ENCODE assay signal across 11 mouse cellular contexts in genomic region chr17:71087396-71088153, GRCm38 (mm10).
DNase-seq lines count a peak whose midpoint lies in the region; ATAC-seq and TF ChIP-seq lines count a peak whose summit lies in the region.
"Had no signal": no experiment of that assay in that cellular context is flagged by ENCODE, and none has a peak within 500 bp of the region (broad histone marks: within the 10 kb centered on the region; RNA-seq: fewer than 3 reads in every experiment).

No protein-coding gene starts in this region.

- H3K36me3 ChIP-seq in intestine, postnatal 0 days (ENCODE audit: control insufficient read depth, insufficient read depth), result no peaks in the 10 kb centered on the region
- H3K36me3 ChIP-seq in liver, embryonic 16.5 days (ENCODE audit: control insufficient read depth, insufficient read depth), result no peaks in the 10 kb centered on the region
- peaks cover 74% of the 10 kb centered on the region for H3K36me3 ChIP-seq in heart, embryonic 10.5 days
- H3K36me3 ChIP-seq: embryonic facial prominence, embryonic 15.5 days; limb, embryonic 12.5 days had no signal

- WGBS in intestine, postnatal 0 days, result 80% methylated on average over 8 of the region's 8 CpGs
- WGBS in liver, embryonic 16.5 days (ENCODE audit: insufficient replicate concordance), result 70% methylated on average over 8 of the region's 8 CpGs
- WGBS in heart, embryonic 10.5 days, result 85% methylated on average over 8 of the region's 8 CpGs

- H3K27ac ChIP-seq in layer of hippocampus, adult 2 months, result no peak overlapping the region
- H3K27ac ChIP-seq in intestine, postnatal 0 days (ENCODE audit: low read depth, low read length), result peak overlapping the region; percentile 83
- H3K27ac ChIP-seq in liver, embryonic 16.5 days (ENCODE audit: low read length), result peak overlapping the region; percentile 29; the same call in 1 of the 2 replicates
- H3K27ac ChIP-seq in heart, embryonic 10.5 days, result no peak overlapping the region
- H3K27ac ChIP-seq: embryonic facial prominence, embryonic 15.5 days; limb, embryonic 12.5 days had no signal

- H3K27me3 ChIP-seq in intestine, postnatal 0 days (replicated peaks; ENCODE audit: control insufficient read depth, insufficient read depth, low read length), result no peaks in the 10 kb centered on the region
- no peaks in the 10 kb centered on the region for H3K27me3 ChIP-seq in liver, embryonic 16.5 days (ENCODE audit: control insufficient read depth, insufficient read depth, low read depth, low read length)
- H3K27me3 ChIP-seq in heart, embryonic 10.5 days (ENCODE audit: insufficient read depth, poor library complexity, severe bottlenecking), result no peaks in the 10 kb centered on the region
- H3K27me3 ChIP-seq: embryonic facial prominence, embryonic 15.5 days; limb, embryonic 12.5 days had no signal

- no peak for DNase-seq in layer of hippocampus, adult 2 months (ENCODE audit: low spot score in 2 of 2)
- no peak for DNase-seq in layer of hippocampus, postnatal 10 days (ENCODE audit: low spot score in 2 of 2)
- no peak for DNase-seq in urinary bladder, adult 2 months (ENCODE audit: low spot score)
- no peak for DNase-seq in heart, embryonic 10.5 days (ENCODE audit: low spot score)
- DNase-seq in ovary, adult 18-20 months (ENCODE audit: low spot score), result no peak
- DNase-seq: cerebellum, postnatal 10 days had no signal

- no peak overlapping the region for H3K4me2 ChIP-seq in intestine, postnatal 0 days (replicated peaks; ENCODE audit: low read depth)
- no peak overlapping the region for H3K4me2 ChIP-seq in liver, embryonic 16.5 days (ENCODE audit: low read depth, low read length)
- H3K4me2 ChIP-seq: embryonic facial prominence, embryonic 15.5 days; limb, embryonic 12.5 days had no signal

- ATAC-seq in intestine, postnatal 0 days, result peak; percentile 32
- ATAC-seq in liver, embryonic 16.5 days (ENCODE audit: low read depth), result no peak
- ATAC-seq in megakaryocyte progenitor cell, adult 5-6 weeks (replicated peaks; ENCODE audit: poor library complexity), result peak; percentile 27

- H3K9ac ChIP-seq in intestine, postnatal 0 days (ENCODE audit: low read depth, low read length), result no peak overlapping the region
- no peak overlapping the region for H3K9ac ChIP-seq in liver, embryonic 16.5 days (ENCODE audit: low read depth, low read length)
- H3K9ac ChIP-seq: embryonic facial prominence, embryonic 15.5 days; limb, embryonic 12.5 days had no signal

- H3K4me3 ChIP-seq in layer of hippocampus, adult 2 months, result no peak overlapping the region
- H3K4me3 ChIP-seq in intestine, postnatal 0 days (ENCODE audit: low read depth, low read length), result no peak overlapping the region
- H3K4me3 ChIP-seq in liver, embryonic 16.5 days (ENCODE audit: low read depth, low read length), result no peak overlapping the region
- H3K4me3 ChIP-seq in heart, embryonic 10.5 days, result no peak overlapping the region
- H3K4me3 ChIP-seq: embryonic facial prominence, embryonic 15.5 days; limb, embryonic 12.5 days had no signal

- no peaks in the 10 kb centered on the region for H3K9me3 ChIP-seq in intestine, postnatal 0 days (ENCODE audit: control insufficient read depth)
- H3K9me3 ChIP-seq in liver, embryonic 16.5 days (replicated peaks; ENCODE audit: control insufficient read depth, low read length), result no peaks in the 10 kb centered on the region
- H3K9me3 ChIP-seq in heart, embryonic 10.5 days, result no peaks in the 10 kb centered on the region
- H3K9me3 ChIP-seq: embryonic facial prominence, embryonic 15.5 days; limb, embryonic 12.5 days had no signal

- TF ChIP-seq CTCF in layer of hippocampus, adult 2 months (conservative IDR thresholded peaks at IDR 0.05), result peak; percentile 49
- peak; percentile 32 for TF ChIP-seq CTCF in intestine, postnatal 0 days (IDR thresholded peaks at IDR 0.05; ENCODE audit: low read depth)

- H3K4me1 ChIP-seq in intestine, postnatal 0 days (replicated peaks; ENCODE audit: control insufficient read depth, insufficient read depth, low read length), result no peaks in the 10 kb centered on the region; the same call in 1 of the 2 replicates
- peaks cover 12% of the 10 kb centered on the region for H3K4me1 ChIP-seq in liver, embryonic 16.5 days (ENCODE audit: control insufficient read depth, low read depth, low read length)
- peaks cover 6% of the 10 kb centered on the region; the same call in 1 of the 2 replicates for H3K4me1 ChIP-seq in heart, embryonic 10.5 days
- H3K4me1 ChIP-seq: embryonic facial prominence, embryonic 15.5 days; limb, embryonic 12.5 days had no signal

Comparison
In these comparisons a context has a peak if more than half of its experiments do, and no peak if none do; other contexts are left out.
1. H3K27ac ChIP-seq: peak in intestine, postnatal 0 days (single experiment) and liver, embryonic 16.5 days (single experiment); none in layer of hippocampus, adult 2 months (single experiment) and heart, embryonic 10.5 days (single experiment).